Mouse (Mus musculus): Measurements from ENCODE around the gene Nhlh1.

GRCm38 (mm10) chr1:172016031-172016430 lies 41.3 kb downstream of the Nhlh1 start:
- TF ChIP-seq CTCF (IDR thresholded peaks at IDR 0.05; ENCODE audit: extremely low read depth, insufficient read depth, low read length) = no peak
- TF ChIP-seq POLR2A (IDR thresholded peaks at IDR 0.05; ENCODE audit: extremely low read depth, insufficient read depth, low read length) = no peak

All from cortical plate, adult 2 months (tissue).